Mouse (Mus musculus): ENCODE results near the gene Asb5.

- TF ChIP-seq CTCF (IDR thresholded peaks at IDR 0.05; ENCODE audit: low read depth, low read length) = no peak
- no peak for TF ChIP-seq POLR2A (IDR thresholded peaks at IDR 0.05; ENCODE audit: extremely low read depth, insufficient read depth, low read length)
Measured at GRCm38 (mm10) chr8:54554921-54555320, 25.5 kb downstream of the Asb5 start.

Data from liver, adult 2 months (tissue).